Mouse (Mus musculus) MEL (cell line): ENCODE measurements around the gene Rad51b. TPM values are rescaled to one million over a fixed set of nuclear protein-coding genes. Genes with fewer than 3 reads are reported as not detected.

ENCODE experiments used
- DNase-seq: peaks from one replicate; pipeline ENCODE4 v3.0.0; 2011; ENCODE audit warnings: low read depth, low spot score
- H3K27ac ChIP-seq: 2 replicates; pipeline ENCODE4 v1.5.1; 2012; ENCODE audit warnings: low read depth, mild to moderate bottlenecking, control low read depth, low read length, moderate library complexity; ENCODE audit not compliant: control insufficient read depth
- H3K27me3 ChIP-seq, 2 experiments: fragments of 150-350 bp in 1 of 2; sonication (generic) in 1 of 2; 2 replicates each; pipeline ENCODE4 v1.6.1; 2012; ENCODE audit warnings: low read length in 2 of 2, mild to moderate bottlenecking in 2 of 2, improper control_type of control experiment in 1 of 2, moderate library complexity in 1 of 2; ENCODE audit not compliant: insufficient read depth in 2 of 2, control insufficient read depth in 1 of 2
- H3K36me3 ChIP-seq, 2 experiments: 2 replicates each; pipeline ENCODE4 v1.6.1; 2012 to 2014; ENCODE audit warnings: low read length in 2 of 2, improper control_type of control experiment in 1 of 2, inconsistent platforms in 1 of 2, mild to moderate bottlenecking in 1 of 2; ENCODE audit not compliant: insufficient read depth in 2 of 2, control insufficient read depth in 1 of 2
- H3K4me1 ChIP-seq, 2 experiments: fragments of 150-350 bp in 1 of 2; sonication (generic) in 1 of 2; 2 replicates each; pipeline ENCODE4 v1.6.1; 2012; ENCODE audit warnings: low read length in 2 of 2, improper control_type of control experiment in 1 of 2, mild to moderate bottlenecking in 1 of 2; ENCODE audit not compliant: insufficient read depth in 2 of 2, control insufficient read depth in 1 of 2
- H3K4me3 ChIP-seq, 2 experiments: fragments of 150-350 bp in 1 of 2; sonication (generic) in 1 of 2; 2 replicates each; pipeline ENCODE4 v1.5.1; 2012; ENCODE audit warnings: low read depth in 2 of 2, low read length in 2 of 2, mild to moderate bottlenecking in 2 of 2, moderate library complexity in 2 of 2, control low read depth in 1 of 2, improper control_type of control experiment in 1 of 2; ENCODE audit not compliant: control insufficient read depth in 1 of 2, insufficient read depth in 1 of 2
- H3K79me2 ChIP-seq: 2 replicates; pipeline ENCODE4 v1.6.1; 2012; ENCODE audit warnings: mild to moderate bottlenecking, low read length, moderate library complexity; ENCODE audit not compliant: control insufficient read depth, poor library complexity, insufficient read depth
- H3K9ac ChIP-seq: 2 replicates; pipeline ENCODE4 v1.6.1; 2012; ENCODE audit warnings: low read depth, mild to moderate bottlenecking, control low read depth, low read length, moderate library complexity; ENCODE audit not compliant: control insufficient read depth, poor library complexity, severe bottlenecking
- H3K9me3 ChIP-seq: fragments of 150-350 bp; sonication (generic); replicated peaks from 2 replicates; pipeline ENCODE4 v1.6.1; 2012; ENCODE audit warnings: mild to moderate bottlenecking, low read length, improper control_type of control experiment, moderate library complexity; ENCODE audit not compliant: insufficient read depth
- CHD2 ChIP-seq: IDR thresholded peaks from 2 replicates; pipeline ENCODE4 v1.6.1; 2011; ENCODE audit warnings: low read length, improper control_type of control experiment
- ELF1 ChIP-seq: IDR thresholded peaks from 2 replicates; pipeline ENCODE4 v1.6.1; 2014; ENCODE audit warnings: low read depth, mild to moderate bottlenecking, inconsistent platforms, low read length, improper control_type of control experiment, moderate library complexity
- GATA1 ChIP-seq: IDR thresholded peaks from 2 replicates; pipeline ENCODE4 v1.6.1; 2011; ENCODE audit warnings: low read depth, low read length, improper control_type of control experiment
- KAT2A ChIP-seq: conservative IDR thresholded peaks from 2 replicates; pipeline ENCODE4 v1.6.1; 2012; ENCODE audit warnings: low read depth, low read length, improper control_type of control experiment, inconsistent platforms
- MAFK ChIP-seq: IDR thresholded peaks from 2 replicates; pipeline ENCODE4 v1.6.1; 2011; ENCODE audit warnings: low read depth, mild to moderate bottlenecking, low read length, improper control_type of control experiment, borderline replicate concordance
- MEF2A ChIP-seq: IDR thresholded peaks from 2 replicates; pipeline ENCODE4 v1.6.1; 2014; ENCODE audit warnings: low read depth, mild to moderate bottlenecking, inconsistent platforms, low read length, improper control_type of control experiment; ENCODE audit not compliant: poor library complexity, insufficient replicate concordance, severe bottlenecking; ENCODE audit errors: extremely low read depth
- MXI1 ChIP-seq: IDR thresholded peaks from 2 replicates; pipeline ENCODE4 v1.6.1; 2011; ENCODE audit warnings: mild to moderate bottlenecking, low read depth, low read length, improper control_type of control experiment
- MYB ChIP-seq: IDR thresholded peaks from 2 replicates; pipeline ENCODE4 v1.6.1; 2011; ENCODE audit warnings: mild to moderate bottlenecking, low read depth, low read length, improper control_type of control experiment
- MYC ChIP-seq: IDR thresholded peaks from 2 replicates; pipeline ENCODE4 v1.6.1; 2011; ENCODE audit warnings: low read depth, mild to moderate bottlenecking, low read length, improper control_type of control experiment, moderate library complexity
- NRF1 ChIP-seq: IDR thresholded peaks from 2 replicates; pipeline ENCODE4 v1.6.1; 2014; ENCODE audit warnings: low read depth, mild to moderate bottlenecking, inconsistent platforms, low read length, improper control_type of control experiment, moderate library complexity; ENCODE audit not compliant: poor library complexity, insufficient read depth, severe bottlenecking
- RCOR1 ChIP-seq: IDR thresholded peaks from 2 replicates; pipeline ENCODE4 v1.6.1; 2012; ENCODE audit warnings: low read depth, mild to moderate bottlenecking, inconsistent platforms, low read length, improper control_type of control experiment
- SMC3 ChIP-seq: IDR thresholded peaks from 2 replicates; pipeline ENCODE4 v1.6.1; 2011; ENCODE audit warnings: low read depth, low read length, improper control_type of control experiment
- TAL1 ChIP-seq: IDR thresholded peaks from 2 replicates; pipeline ENCODE4 v1.6.1; 2012; ENCODE audit warnings: mild to moderate bottlenecking, inconsistent platforms, low read length, moderate library complexity, mixed read lengths
- TBP ChIP-seq: IDR thresholded peaks from 2 replicates; pipeline ENCODE4 v1.8.0; 2011; ENCODE audit warnings: low read depth, low read length, improper control_type of control experiment
- TCF12 ChIP-seq: IDR thresholded peaks from 2 replicates; pipeline ENCODE4 v1.6.1; 2014; ENCODE audit warnings: low read depth, mild to moderate bottlenecking, inconsistent platforms, low read length, improper control_type of control experiment, moderate library complexity
- UBTF ChIP-seq: IDR thresholded peaks from 2 replicates; pipeline ENCODE4 v1.6.1; 2012; ENCODE audit warnings: low read depth, mild to moderate bottlenecking, inconsistent platforms, low read length, improper control_type of control experiment, moderate library complexity, borderline replicate concordance; ENCODE audit not compliant: insufficient read depth
- ZC3H11A ChIP-seq: IDR thresholded peaks from 2 replicates; pipeline ENCODE4 v1.6.1; 2012; ENCODE audit warnings: low read depth, mild to moderate bottlenecking, inconsistent platforms, low read length, improper control_type of control experiment
- ZKSCAN1 ChIP-seq: IDR thresholded peaks from 2 replicates; pipeline ENCODE4 v1.6.1; 2012; ENCODE audit warnings: low read depth, mild to moderate bottlenecking, inconsistent platforms, low read length, improper control_type of control experiment, moderate library complexity
- ZMIZ1 ChIP-seq: IDR thresholded peaks from 2 replicates; pipeline ENCODE4 v1.6.1; 2012; ENCODE audit warnings: low read depth, mild to moderate bottlenecking, inconsistent platforms, low read length, improper control_type of control experiment, moderate library complexity
- ZNF384 ChIP-seq: IDR thresholded peaks from 2 replicates; pipeline ENCODE4 v1.6.1; 2012; ENCODE audit warnings: low read depth, mild to moderate bottlenecking, inconsistent platforms, low read length, improper control_type of control experiment
- polyA plus RNA-seq, 2 experiments: library from polyadenylated mRNA; stranded (reverse) in 1 of 2; unstranded in 1 of 2; fragments of >175 nt in 1 of 2; fragments of >200 nt in 1 of 2; gene quantifications; 2 replicates each; pipeline versions ENCODE4 v1.2.1 to v1.2.4; 2012; ENCODE audit warnings: low replicate concordance in 2 of 2, low read depth in 1 of 2; ENCODE audit not compliant: insufficient read length in 2 of 2, insufficient read depth in 1 of 2, missing spikeins in 1 of 2
- total RNA-seq: library from RNA; depleted of rRNA; stranded (reverse); fragments of 300-350 nt; gene quantifications from 2 replicates; pipeline ENCODE4 v1.2.3, GENCODE M21; 2012

The Rad51b gene
- total and polyA plus RNA-seq, 3 experiments, result 3.6 to 5.7 TPM; not detected in 1

- no peak for TF ChIP-seq ZKSCAN1
- TF ChIP-seq MYB, result no peak
Observed at GRCm38 (mm10) chr12:79680698-79681072, 383.6 kb downstream of the Rad51b start.

GRCm38 (mm10) chr12:79681571-79681970 is 384.5 kb downstream of the Rad51b start:
- TF ChIP-seq MYC (no peak), TAL1 (no peak), NRF1 (no peak), TBP (no peak), ELF1 (no peak), CHD2 (no peak), TCF12 (no peak), MEF2A (no peak), UBTF (no peak), GATA1 (no peak), RCOR1 (no peak), KAT2A (no peak), ZC3H11A (no peak), ZNF384 (no peak), SMC3 (no peak), MAFK (no peak), MXI1 (no peak), ZMIZ1 (no peak)
- H3K27me3 ChIP-seq, result no peaks in the 10 kb centered on the region
- no peaks in the 10 kb centered on the region for H3K79me2 ChIP-seq
- H3K9me3 ChIP-seq, result no peaks in the 10 kb centered on the region
- no peak overlapping the region for H3K4me3 ChIP-seq
- H3K36me3 ChIP-seq, result peaks cover 0 to 6% of the 10 kb centered on the region in 2 experiments; a peak in 2 of 4 replicates
- no peak for DNase-seq
- no peak overlapping the region for H3K27ac ChIP-seq
- H3K4me1 ChIP-seq, result peaks cover 2 to 6% of the 10 kb centered on the region in 2 experiments; a peak in 2 of 4 replicates
- no peak overlapping the region for H3K9ac ChIP-seq

More at GRCm38 (mm10) chr12:79680698-79681072, 383.6 kb downstream of the Rad51b start:
- DNase-seq, result no peak
- H3K4me3 ChIP-seq, result no peak overlapping the region
- no peak overlapping the region for H3K27ac ChIP-seq
- H3K9me3 ChIP-seq, result no peaks in the 10 kb centered on the region
- H3K79me2 ChIP-seq, result no peaks in the 10 kb centered on the region
- peaks cover 6 to 15% of the 10 kb centered on the region in 2 experiments for H3K4me1 ChIP-seq
- peaks cover 0 to 8% of the 10 kb centered on the region in 2 experiments; a peak in 2 of 4 replicates for H3K36me3 ChIP-seq
- no peaks in the 10 kb centered on the region for H3K27me3 ChIP-seq
- no peak overlapping the region for H3K9ac ChIP-seq
